Mouse (Mus musculus): Measurements from ENCODE around the gene Hipk3. TPM values are rescaled to one million over a fixed set of nuclear protein-coding genes. Genes with fewer than 3 reads are reported as not detected.

The Hipk3 gene
- polyA plus RNA-seq, 1 experiment: 46.2 TPM

GRCm38 (mm10) chr2:104477398-104478015, 16.7 kb downstream of the Hipk3 start:
- DNase-seq: no peak
- no peak for TF ChIP-seq POLR2A (IDR thresholded peaks at IDR 0.05; ENCODE audit: borderline replicate concordance, extremely low read depth, low read depth, low read length)
- TF ChIP-seq CTCF (IDR thresholded peaks at IDR 0.05; ENCODE audit: insufficient read depth, low read length): no peak
- Histone ChIP-seq H3K4me3 (replicated peaks; ENCODE audit: extremely low read depth, low read depth, low read length) (no peak overlapping the region), H3K4me1 (ENCODE audit: control insufficient read depth, insufficient read depth, low read length) (peaks cover 7% of the 10 kb centered on the region)
- WGBS: 71% methylated on average over 2 of the region's 2 CpGs

GRCm38 (mm10) chr2:104472056-104472455, 22.2 kb downstream of the Hipk3 start:
- no peak for DNase-seq
- WGBS: 80% methylated on average over 6 of the region's 6 CpGs
- Histone ChIP-seq H3K4me3 (replicated peaks; ENCODE audit: extremely low read depth, low read depth, low read length) (no peak overlapping the region), H3K4me1 (ENCODE audit: control insufficient read depth, insufficient read depth, low read length) (peaks cover 7% of the 10 kb centered on the region)
- TF ChIP-seq CTCF (IDR thresholded peaks at IDR 0.05; ENCODE audit: insufficient read depth, low read length) (no peak), POLR2A (IDR thresholded peaks at IDR 0.05; ENCODE audit: borderline replicate concordance, extremely low read depth, low read depth, low read length) (no peak)

GRCm38 (mm10) chr2:104471161-104471560, 23.1 kb downstream of the Hipk3 start:
- Histone ChIP-seq H3K4me1 (ENCODE audit: control insufficient read depth, insufficient read depth, low read length) (peaks cover 9% of the 10 kb centered on the region), H3K4me3 (replicated peaks; ENCODE audit: extremely low read depth, low read depth, low read length) (no peak overlapping the region)
- DNase-seq: no peak
- 87% methylated on average over 16 of the region's 16 CpGs for WGBS
- TF ChIP-seq POLR2A (IDR thresholded peaks at IDR 0.05; ENCODE audit: borderline replicate concordance, extremely low read depth, low read depth, low read length): no peak

GRCm38 (mm10) chr2:104470536-104470935, 23.7 kb downstream of the Hipk3 start:
- WGBS: 84% methylated on average over 6 of the region's 6 CpGs
- no peak for DNase-seq
- TF ChIP-seq CTCF (IDR thresholded peaks at IDR 0.05; ENCODE audit: insufficient read depth, low read length): no peak
- TF ChIP-seq POLR2A (IDR thresholded peaks at IDR 0.05; ENCODE audit: borderline replicate concordance, extremely low read depth, low read depth, low read length): no peak
- no peak overlapping the region for H3K4me3 ChIP-seq (replicated peaks; ENCODE audit: extremely low read depth, low read depth, low read length)
- H3K4me1 ChIP-seq (ENCODE audit: control insufficient read depth, insufficient read depth, low read length): peaks cover 9% of the 10 kb centered on the region

- WGBS: 43% methylated on average over 5 of the region's 5 CpGs
- DNase-seq: no peak
- H3K4me3 ChIP-seq (replicated peaks; ENCODE audit: extremely low read depth, low read depth, low read length): no peak overlapping the region
- no peak for TF ChIP-seq POLR2A (IDR thresholded peaks at IDR 0.05; ENCODE audit: borderline replicate concordance, extremely low read depth, low read depth, low read length)
- no peak for TF ChIP-seq CTCF (IDR thresholded peaks at IDR 0.05; ENCODE audit: insufficient read depth, low read length)
- H3K4me1 ChIP-seq (ENCODE audit: control insufficient read depth, insufficient read depth, low read length): peaks cover 5% of the 10 kb centered on the region
Measured at GRCm38 (mm10) chr2:104468419-104468818, 25.8 kb downstream of the Hipk3 start.

GRCm38 (mm10) chr2:104466908-104467616, 27.2 kb downstream of the Hipk3 start:
- no peak for TF ChIP-seq POLR2A (IDR thresholded peaks at IDR 0.05; ENCODE audit: borderline replicate concordance, extremely low read depth, low read depth, low read length)
- no peak for TF ChIP-seq CTCF (IDR thresholded peaks at IDR 0.05; ENCODE audit: insufficient read depth, low read length)
- 68% methylated on average over 9 of the region's 9 CpGs for WGBS
- no peak for DNase-seq
- peaks cover 5% of the 10 kb centered on the region for H3K4me1 ChIP-seq (ENCODE audit: control insufficient read depth, insufficient read depth, low read length)
- no peak overlapping the region for H3K4me3 ChIP-seq (replicated peaks; ENCODE audit: extremely low read depth, low read depth, low read length)

GRCm38 (mm10) chr2:104465639-104466430, 28.4 kb downstream of the Hipk3 start:
- Histone ChIP-seq H3K4me1 (ENCODE audit: control insufficient read depth, insufficient read depth, low read length) (peaks cover 5% of the 10 kb centered on the region), H3K4me3 (replicated peaks; ENCODE audit: extremely low read depth, low read depth, low read length) (no peak overlapping the region)
- TF ChIP-seq CTCF (IDR thresholded peaks at IDR 0.05; ENCODE audit: insufficient read depth, low read length) (no peak), POLR2A (IDR thresholded peaks at IDR 0.05; ENCODE audit: borderline replicate concordance, extremely low read depth, low read depth, low read length) (no peak)
- no peak for DNase-seq
- WGBS: 87% methylated on average over 8 of the region's 8 CpGs

- no peak for DNase-seq
- TF ChIP-seq CTCF (IDR thresholded peaks at IDR 0.05; ENCODE audit: insufficient read depth, low read length): no peak
- TF ChIP-seq POLR2A (IDR thresholded peaks at IDR 0.05; ENCODE audit: borderline replicate concordance, extremely low read depth, low read depth, low read length): no peak
- no peak overlapping the region for H3K4me3 ChIP-seq (replicated peaks; ENCODE audit: extremely low read depth, low read depth, low read length)
- peaks cover 17% of the 10 kb centered on the region for H3K4me1 ChIP-seq (ENCODE audit: control insufficient read depth, insufficient read depth, low read length)
- 20% methylated on average over 3 of the region's 3 CpGs for WGBS
Measured at GRCm38 (mm10) chr2:104460021-104460420, 34.2 kb downstream of the Hipk3 start.

- TF ChIP-seq CTCF (IDR thresholded peaks at IDR 0.05; ENCODE audit: insufficient read depth, low read length) (no peak), POLR2A (IDR thresholded peaks at IDR 0.05; ENCODE audit: borderline replicate concordance, extremely low read depth, low read depth, low read length) (no peak)
- WGBS: 70% methylated on average over 8 of the region's 8 CpGs
Measured at GRCm38 (mm10) chr2:104458569-104459332, 35.5 kb downstream of the Hipk3 start.

More at GRCm38 (mm10) chr2:104458569-104459332, 35.5 kb downstream of the Hipk3 start:
- DNase-seq: no peak
- Histone ChIP-seq H3K4me3 (replicated peaks; ENCODE audit: extremely low read depth, low read depth, low read length) (no peak overlapping the region), H3K4me1 (ENCODE audit: control insufficient read depth, insufficient read depth, low read length) (peaks cover 20% of the 10 kb centered on the region)
